Mouse (Mus musculus) lung, postnatal 14 days (tissue): Measurements from ENCODE around the gene Gm47985.

Source experiments
- DNase-seq: peaks from one replicate; pipeline ENCODE4 v3.0.0; 2021

Gm47985 gene

DNA sequence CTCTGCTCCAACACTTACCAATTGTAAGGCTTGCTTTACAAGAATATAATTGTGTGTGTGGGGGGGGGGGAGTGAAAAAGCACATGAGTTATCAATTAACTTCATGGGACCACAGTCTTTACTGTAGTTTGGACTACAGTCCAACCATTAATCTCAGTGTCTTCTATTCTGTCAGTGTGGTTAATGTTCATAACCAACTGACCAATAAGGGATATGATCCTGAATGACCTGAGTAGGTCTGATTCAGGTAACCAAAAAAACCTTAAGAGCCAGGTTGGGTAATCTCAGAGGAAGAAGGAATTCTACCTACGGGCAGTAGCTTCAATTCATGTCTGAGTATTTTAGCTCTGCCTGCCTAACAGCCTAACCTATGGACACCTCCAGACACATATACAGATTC lies 42.2 kb downstream of the Gm47985 start:
- no peak for DNase-seq

DNA sequence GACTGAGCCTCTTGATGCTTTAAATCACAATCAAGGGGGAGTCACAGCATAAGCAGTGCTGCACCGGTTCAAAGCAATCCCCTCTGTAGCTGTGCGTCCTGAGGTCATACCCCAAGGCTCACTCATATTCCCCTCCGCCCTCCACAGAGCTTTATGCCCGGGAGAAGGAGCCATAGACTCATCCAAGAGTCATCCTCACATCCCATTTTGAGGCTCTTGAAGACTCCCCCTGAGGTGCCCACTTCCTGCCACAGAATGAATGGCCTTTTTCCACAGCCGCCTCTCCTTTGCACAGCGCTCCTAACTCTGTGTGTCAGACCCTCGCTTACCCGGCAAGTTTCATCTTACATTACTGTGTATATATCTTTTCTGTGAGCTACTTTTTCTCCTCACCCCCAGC lies 45.2 kb downstream of the Gm47985 start:
- no peak for DNase-seq

DNA sequence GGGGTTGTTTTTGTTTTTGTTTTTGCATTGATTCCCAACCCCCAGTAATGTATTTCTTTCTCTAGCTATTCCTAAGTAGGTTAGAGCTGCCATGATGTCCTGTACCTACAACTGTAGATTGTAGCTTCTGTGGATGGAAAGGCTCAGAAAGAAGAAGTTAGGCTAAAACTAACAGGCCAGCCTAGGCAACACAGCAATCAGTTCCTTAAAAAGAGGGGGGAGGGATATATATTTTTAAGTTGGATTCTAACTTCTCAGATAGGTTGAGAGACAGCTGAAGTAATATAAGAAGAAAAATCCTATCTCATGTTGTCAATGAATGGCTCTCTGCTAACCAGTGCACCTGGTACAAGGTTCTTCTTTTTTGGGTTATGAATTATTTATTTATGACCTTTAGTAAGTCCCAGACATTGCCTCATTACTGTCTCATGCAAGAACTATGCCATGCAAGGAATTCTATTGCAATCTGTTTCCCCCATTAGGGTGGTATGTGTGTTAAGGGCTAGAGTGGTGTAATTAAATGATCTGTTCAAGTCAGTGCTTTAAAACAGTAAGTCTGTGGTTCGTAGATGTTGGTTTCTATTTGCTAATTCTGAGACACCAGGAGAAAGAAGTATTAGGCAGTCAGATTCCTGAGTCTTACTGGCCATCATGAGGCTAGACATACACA lies 46.1 kb downstream of the Gm47985 start:
- no peak for DNase-seq

DNA sequence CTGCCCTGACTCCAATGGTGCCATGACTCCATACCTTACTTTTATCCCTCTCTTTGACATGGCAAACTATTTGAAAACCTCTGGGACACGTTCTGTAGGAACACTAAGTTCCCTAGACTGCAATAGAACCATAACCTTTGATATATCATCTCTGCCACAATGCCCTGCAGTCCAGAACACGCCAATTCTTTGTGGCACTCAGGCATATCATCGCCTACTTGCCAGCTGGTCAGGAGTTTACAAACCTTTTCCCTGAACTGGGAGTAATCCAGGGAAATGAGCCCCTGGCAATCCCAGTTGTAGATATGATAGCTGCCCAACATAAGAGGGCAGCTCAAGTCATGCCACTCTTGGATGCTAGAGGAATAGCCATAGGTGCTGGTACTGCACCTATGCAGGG lies 50.0 kb downstream of the Gm47985 start:
- DNase-seq: no peak

DNA sequence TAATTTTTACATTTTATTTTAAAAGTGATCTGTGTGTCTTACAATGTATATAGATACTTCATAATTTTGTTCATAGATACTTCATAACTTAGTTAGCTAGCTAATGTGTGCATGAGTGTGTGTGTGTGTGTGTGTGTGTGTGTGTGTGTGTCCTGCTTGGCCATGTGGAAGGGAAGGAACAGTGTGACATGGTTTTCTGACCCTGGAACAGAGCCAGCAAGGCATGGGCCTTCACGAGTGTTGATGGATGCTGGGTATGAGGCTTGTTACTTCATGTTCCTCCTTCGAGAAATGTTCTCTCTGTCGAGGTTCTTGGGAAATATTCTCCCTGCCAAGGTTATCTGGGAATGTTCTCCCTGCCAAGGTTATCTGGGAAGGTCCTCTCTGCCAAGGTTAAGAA lies 51.4 kb downstream of the Gm47985 start:
- no peak for DNase-seq
